Mouse (Mus musculus) lung, embryonic 16.5 days (tissue): ENCODE measurements around the gene Zfp503. TPM values are rescaled to one million over a fixed set of nuclear protein-coding genes. Genes with fewer than 3 reads are reported as not detected.

Experiments
- ATAC-seq: fragments of 200-750 bp; cut with Nextera tagmentation; 2 replicates; pipeline ENCODE4 v1.8.0; 2017; ENCODE audit warnings: low read depth, mild to moderate bottlenecking, moderate library complexity
- H3K27ac ChIP-seq: fragments of 300-500 bp; sonication (generic); 2 replicates; pipeline ENCODE4 v1.5.1; 2014; ENCODE audit warnings: mild to moderate bottlenecking, control low read depth, low read length
- H3K27me3 ChIP-seq: fragments of 300-500 bp; sonication (generic); 2 replicates; pipeline ENCODE4 v1.6.1; 2014; ENCODE audit warnings: low read depth, low read length, mixed read lengths; ENCODE audit not compliant: control insufficient read depth, insufficient read depth
- H3K36me3 ChIP-seq: fragments of 300-500 bp; sonication (generic); 2 replicates; pipeline ENCODE4 v1.6.1; 2014; ENCODE audit warnings: low read length; ENCODE audit not compliant: control insufficient read depth, insufficient read depth
- H3K4me1 ChIP-seq: fragments of 300-500 bp; sonication (generic); replicated peaks from 2 replicates; pipeline ENCODE4 v1.6.1; 2014; ENCODE audit warnings: low read length, mixed read lengths; ENCODE audit not compliant: control insufficient read depth, insufficient read depth
- H3K4me2 ChIP-seq: fragments of 300-500 bp; sonication (generic); 2 replicates; pipeline ENCODE4 v1.6.1; 2014; ENCODE audit warnings: low read depth, low read length, control low read depth
- H3K4me3 ChIP-seq: fragments of 300-500 bp; sonication (generic); 2 replicates; pipeline ENCODE4 v1.5.1; 2014; ENCODE audit warnings: mild to moderate bottlenecking, low read length, control low read depth
- H3K9ac ChIP-seq: fragments of 300-500 bp; sonication (generic); 2 replicates; pipeline ENCODE4 v1.6.1; 2014; ENCODE audit warnings: low read length, control low read depth
- H3K9me3 ChIP-seq: fragments of 300-500 bp; sonication (generic); 2 replicates; pipeline ENCODE4 v1.6.1; 2016; ENCODE audit warnings: low read length; ENCODE audit not compliant: control insufficient read depth
- WGBS: fragments of 180-500 bp; shearing (Covaris S2); extraction: QIAGEN DNeasy Blood & Tissue Kit; methylation state at CpG from one replicate; pipeline ENCODE4 v1.1.7; 2014; 5-methylcytosine and 5-hydroxymethylcytosine counted together
- polyA plus RNA-seq: library from polyadenylated mRNA; unstranded; fragments of >200 nt; fragmentation: Nextera tagmentation; extraction: Ambion mirVana; gene quantifications from 2 replicates; pipeline ENCODE4 v1.2.1, GENCODE M21; 2015

Zfp503 gene
- 14.2 and 17.1 TPM in 2 replicates for polyA plus RNA-seq

DNA sequence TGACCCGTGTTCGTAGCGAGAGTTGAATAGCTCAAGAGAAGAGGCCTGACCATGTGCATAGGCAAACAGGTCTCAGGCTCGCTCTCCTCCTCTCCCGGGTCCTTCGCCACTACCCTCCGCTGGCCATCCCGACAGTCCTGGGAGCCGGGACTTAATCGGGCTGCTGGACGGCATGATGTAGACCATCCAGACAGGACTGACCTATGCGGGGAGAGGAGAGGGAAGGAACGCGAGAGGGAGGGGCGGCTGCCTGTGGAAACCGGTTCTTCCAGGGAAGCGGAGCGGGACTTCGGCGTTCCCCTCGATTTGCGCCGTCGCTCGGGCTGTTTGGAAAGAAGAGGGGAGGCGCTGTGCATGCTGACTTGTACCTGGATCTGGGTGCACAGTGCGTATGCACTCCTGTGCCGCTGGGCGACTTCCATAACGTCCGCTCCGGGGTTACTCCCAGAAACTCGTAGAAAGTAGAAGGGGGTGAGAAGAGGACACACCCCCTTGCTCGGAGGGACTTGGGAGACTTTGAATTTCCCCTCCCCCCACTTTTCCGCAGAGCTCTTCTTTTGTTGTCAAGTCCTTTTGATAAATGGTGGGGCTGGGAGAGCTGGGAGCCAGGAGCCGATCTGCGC lies at the start of gene Zfp503:
Gene Zfp503, minus strand, starts transcription at position 311 of the 623 bp plus-strand sequence.
- ATAC-seq, result peak; percentile 6
- no peaks in the 10 kb centered on the region for H3K9me3 ChIP-seq
- peak within 1 kb of the TSS; percentile 78 for H3K9ac ChIP-seq
- H3K4me1 ChIP-seq, result peaks cover 13% of the 10 kb centered on the region
- H3K4me2 ChIP-seq, result peak within 1 kb of the TSS; percentile 80
- under 1% methylated on average over 37 of the region's 37 CpGs for whole genome bisulfite sequencing
- no peaks in the 10 kb centered on the region for H3K27me3 ChIP-seq
- peaks cover 11% of the 10 kb centered on the region; the same call in 1 of the 2 replicates for H3K36me3 ChIP-seq
- peak within 1 kb of the TSS; percentile 80 for H3K4me3 ChIP-seq
- peak within 1 kb of the TSS; percentile 99 for H3K27ac ChIP-seq

GRCm38 (mm10) chr14:22037498-22038131 lies 48.2 kb upstream of the Zfp503 start:
- Histone ChIP-seq H3K4me1 (0 out of 2 replicates have a peak, but pooled peaks cover 4% of the 10 kb centered on the region), H3K9me3 (no peaks in the 10 kb centered on the region), H3K36me3 (no peaks in the 10 kb centered on the region), H3K27ac (no peak overlapping the region), H3K27me3 (no peaks in the 10 kb centered on the region), H3K9ac (no peak overlapping the region), H3K4me3 (no peak overlapping the region), H3K4me2 (no peak overlapping the region)
- no peak for ATAC-seq
- WGBS, result 78% methylated on average over 16 of the region's 16 CpGs

GRCm38 (mm10) chr14:22036802-22037497 lies 47.5 kb upstream of the Zfp503 start:
- no peaks in the 10 kb centered on the region for H3K36me3 ChIP-seq
- no peak overlapping the region for H3K4me2 ChIP-seq
- 0 out of 2 replicates have a peak, but pooled peaks cover 4% of the 10 kb centered on the region for H3K4me1 ChIP-seq
- no peaks in the 10 kb centered on the region for H3K9me3 ChIP-seq
- 79% methylated on average over 12 of the region's 12 CpGs for WGBS
- no peak overlapping the region for H3K4me3 ChIP-seq
- no peak for ATAC-seq
- no peak overlapping the region for H3K9ac ChIP-seq
- no peak overlapping the region for H3K27ac ChIP-seq
- no peaks in the 10 kb centered on the region for H3K27me3 ChIP-seq

- no peak for ATAC-seq
- Histone ChIP-seq H3K4me3 (no peak overlapping the region), H3K9me3 (no peaks in the 10 kb centered on the region), H3K4me2 (no peak overlapping the region), H3K4me1 (0 out of 2 replicates have a peak, but pooled peaks cover 4% of the 10 kb centered on the region), H3K27ac (no peak overlapping the region), H3K27me3 (no peaks in the 10 kb centered on the region), H3K9ac (no peak overlapping the region), H3K36me3 (no peaks in the 10 kb centered on the region)
- WGBS, result 52% methylated on average over 6 of the region's 6 CpGs
These were observed 46.9 kb upstream of the Zfp503 start for GRCm38 (mm10) chr14:22036338-22036737.

DNA sequence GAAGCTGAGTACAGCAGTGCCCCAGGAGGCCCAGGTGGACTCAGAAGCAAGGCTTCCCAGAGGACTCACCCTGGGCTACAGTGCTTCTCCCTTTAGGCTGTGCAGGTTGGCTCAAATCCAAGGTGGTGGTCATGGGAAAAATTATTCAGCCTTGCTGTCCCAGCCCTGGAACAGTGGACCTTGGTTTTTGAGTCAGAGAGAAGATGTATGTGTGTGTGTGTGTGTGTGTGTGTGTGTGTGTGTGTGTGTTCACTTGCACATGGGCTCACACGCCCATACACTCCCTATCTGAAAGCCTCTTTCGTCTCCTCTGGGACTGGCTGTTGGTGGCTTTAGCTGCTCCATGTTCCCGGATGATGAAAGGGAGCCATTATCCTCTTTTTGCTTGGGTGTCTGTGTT lies 46.5 kb upstream of the Zfp503 start:
- WGBS, result 60% methylated on average over 3 of the region's 3 CpGs
- Histone ChIP-seq H3K4me3 (no peak overlapping the region), H3K9me3 (no peaks in the 10 kb centered on the region), H3K27me3 (no peaks in the 10 kb centered on the region), H3K9ac (no peak overlapping the region), H3K27ac (no peak overlapping the region), H3K4me1 (0 out of 2 replicates have a peak, but pooled peaks cover 4% of the 10 kb centered on the region), H3K4me2 (no peak overlapping the region), H3K36me3 (no peaks in the 10 kb centered on the region)
- no peak; the same call in 1 of the 2 replicates for ATAC-seq

DNA sequence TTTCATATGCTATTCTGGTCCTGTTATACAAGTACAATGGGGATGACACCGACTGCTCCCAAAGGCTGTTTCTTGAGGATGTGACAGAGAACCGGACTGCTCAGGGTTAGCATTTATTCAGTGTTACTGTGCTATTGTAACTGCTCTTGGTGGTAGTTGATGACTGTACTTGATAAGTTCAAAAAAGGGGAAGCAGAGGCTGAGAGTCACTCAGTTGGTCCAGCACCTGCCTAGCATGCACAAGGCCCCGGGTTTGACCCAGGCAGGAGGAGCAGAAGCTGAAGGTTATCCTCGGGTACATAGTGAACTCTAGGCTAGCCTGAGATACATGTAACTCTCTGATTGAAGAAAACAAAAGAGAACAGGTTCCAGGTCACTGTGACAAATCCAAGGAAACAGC lies 34.1 kb upstream of the Zfp503 start:
- Histone ChIP-seq H3K4me2 (no peak overlapping the region), H3K4me1 (peaks cover 13% of the 10 kb centered on the region), H3K27ac (no peak overlapping the region), H3K9me3 (no peaks in the 10 kb centered on the region), H3K27me3 (no peaks in the 10 kb centered on the region), H3K36me3 (no peaks in the 10 kb centered on the region), H3K4me3 (no peak overlapping the region), H3K9ac (no peak overlapping the region)
- ATAC-seq, result no peak
- 72% methylated on average over 4 of the region's 4 CpGs for WGBS

DNA sequence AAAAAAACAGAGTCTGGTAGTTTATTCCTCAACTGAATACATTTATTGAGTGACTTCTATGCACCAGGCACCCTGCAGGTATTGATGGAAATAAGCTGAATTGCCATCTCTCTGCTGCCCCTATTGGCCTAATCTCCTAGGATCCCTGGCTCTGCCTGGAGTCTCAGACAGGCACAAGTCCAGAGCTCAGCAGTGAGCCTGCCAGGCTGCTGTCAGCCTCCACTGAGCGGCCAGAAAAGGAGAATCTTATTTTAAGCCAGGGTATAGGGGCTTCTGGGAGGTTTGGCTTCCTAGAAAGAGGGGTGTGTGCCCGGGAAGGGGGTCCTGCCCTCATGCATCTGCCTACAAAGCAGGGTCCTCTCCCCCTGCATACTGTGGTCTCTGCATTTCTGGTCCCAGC lies 31.5 kb upstream of the Zfp503 start:
- Histone ChIP-seq H3K4me3 (no peak overlapping the region), H3K9ac (no peak overlapping the region), H3K27ac (no peak overlapping the region), H3K9me3 (no peaks in the 10 kb centered on the region), H3K36me3 (no peaks in the 10 kb centered on the region), H3K4me1 (peaks cover 25% of the 10 kb centered on the region), H3K4me2 (no peak overlapping the region), H3K27me3 (no peaks in the 10 kb centered on the region; the same call in 1 of the 2 replicates)
- no peak for ATAC-seq
- WGBS, result 38% methylated on average over 2 of the region's 2 CpGs

DNA sequence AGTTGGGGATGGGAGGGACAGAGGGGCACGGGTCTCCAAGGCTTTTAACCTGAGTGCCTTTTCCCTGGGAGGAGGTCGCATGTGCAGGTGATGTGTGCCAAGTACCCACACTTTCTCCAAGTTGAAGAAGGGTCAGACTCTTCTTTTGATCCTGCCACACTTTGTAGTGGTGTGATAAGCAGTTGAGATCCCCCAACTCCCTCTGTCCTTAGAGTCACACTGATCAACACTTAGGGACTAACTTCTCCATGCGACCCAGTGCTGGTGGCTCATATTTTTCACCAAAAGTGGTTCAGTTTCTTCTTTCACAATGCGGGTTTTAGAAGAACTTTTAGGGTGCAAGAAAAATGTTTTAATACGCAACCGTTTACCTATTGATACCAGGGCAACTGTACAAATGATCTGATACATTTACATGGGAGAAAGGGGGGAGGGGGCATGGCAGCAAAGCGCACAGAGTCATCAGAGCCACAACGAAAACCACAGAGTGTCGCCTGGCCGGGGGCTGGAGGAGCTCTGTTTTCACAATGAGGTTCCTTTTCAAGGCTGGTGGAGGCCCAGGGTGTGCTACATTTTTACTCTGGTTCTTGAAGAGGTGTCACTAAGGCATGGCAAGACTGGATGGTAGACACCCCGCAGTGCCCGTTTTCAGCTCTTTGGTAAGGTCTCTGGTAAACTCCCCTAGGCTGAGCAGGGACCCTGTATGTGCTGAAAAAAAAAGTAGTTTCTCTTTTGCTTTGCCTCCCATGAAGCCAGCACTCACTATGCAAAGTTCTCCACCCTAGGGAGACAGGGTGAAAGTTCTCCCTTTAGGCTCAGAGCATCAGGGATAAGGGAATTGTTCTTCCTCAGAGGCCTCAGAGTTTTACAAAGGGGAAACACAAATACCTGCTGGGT lies 30.8 kb upstream of the Zfp503 start:
- Histone ChIP-seq H3K4me3 (peak overlapping the region; percentile 56), H3K4me1 (peaks cover 25% of the 10 kb centered on the region), H3K36me3 (no peaks in the 10 kb centered on the region), H3K9me3 (no peaks in the 10 kb centered on the region), H3K4me2 (peak overlapping the region; percentile 96), H3K27ac (peak overlapping the region; percentile 80), H3K27me3 (no peaks in the 10 kb centered on the region; the same call in 1 of the 2 replicates), H3K9ac (peak overlapping the region; percentile 77)
- 41% methylated on average over 12 of the region's 12 CpGs for WGBS
- no peak; the same call in 1 of the 2 replicates for ATAC-seq
